Mouse (Mus musculus) kidney, adult 2 months (tissue): ENCODE measurements at regions not wholly inside any gene's neighbourhood (a gene's known extent, or its start where the extent isn't known, plus 50 kb on each side); places are given as distances from the start of the nearest gene placed in this dataset.

Experiments used
- CTCF ChIP-seq: fragments of 200-500 bp; conservative IDR thresholded peaks from 2 replicates; pipeline ENCODE4 v1.5.1; 2011; ENCODE audit warnings: low read depth, mild to moderate bottlenecking, control low read depth, low read length, moderate library complexity, mixed read lengths; ENCODE audit not compliant: insufficient read depth, insufficient read length
- POLR2A ChIP-seq: fragments of 200-500 bp; IDR thresholded peaks from one replicate; pipeline ENCODE4 v1.6.1; 2011; ENCODE audit warnings: low read depth, low read length, control low read depth

DNA sequence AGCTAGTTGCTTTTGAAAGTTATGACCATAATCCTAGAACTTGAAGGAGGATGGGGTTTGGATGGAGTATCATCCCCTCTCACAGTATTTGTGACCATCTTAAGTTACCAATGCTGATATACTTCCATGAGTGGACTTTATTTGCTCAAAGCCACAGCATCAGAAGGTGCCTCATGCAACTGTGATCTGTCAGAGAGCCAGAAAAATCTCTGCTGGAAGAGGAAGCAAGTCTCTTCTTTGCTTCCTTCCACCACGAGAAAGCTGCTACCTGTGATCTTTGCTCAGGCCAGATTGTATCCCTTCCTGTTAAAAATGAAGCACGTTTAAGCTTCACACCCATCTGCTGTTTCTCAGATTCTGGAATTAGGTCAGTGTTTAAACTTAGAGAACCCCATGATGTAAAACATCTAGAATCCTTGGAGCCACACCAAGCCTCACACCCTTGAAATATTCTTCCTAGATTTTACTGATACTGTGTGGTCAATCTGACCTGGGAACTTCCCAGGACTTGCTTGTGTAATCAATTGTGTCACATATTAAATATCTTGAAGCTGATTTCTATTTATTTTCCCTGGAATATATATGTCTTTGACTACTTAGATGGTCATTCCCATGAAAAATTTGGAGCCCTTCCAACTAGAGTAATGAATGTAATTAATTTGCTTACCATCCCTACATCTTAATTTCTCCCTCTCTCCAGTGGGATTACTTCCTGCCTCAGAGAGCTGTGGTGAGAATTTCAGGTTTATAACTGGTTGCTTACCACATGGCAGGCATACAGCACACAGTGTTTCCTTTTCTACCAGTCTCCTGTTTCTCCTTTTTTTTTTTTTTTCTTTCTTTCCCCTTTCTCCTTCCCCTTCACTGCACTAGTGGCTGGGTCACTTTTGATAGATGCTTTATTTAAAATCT is 56.5 kb upstream of the Tmem229a start:
- TF ChIP-seq CTCF (no peak), POLR2A (no peak)
